Mouse (Mus musculus): Measurements from ENCODE around the gene Ankrd13d. TPM values are rescaled to one million over a fixed set of nuclear protein-coding genes. Genes with fewer than 3 reads are reported as not detected.

Ankrd13d gene
- polyA plus RNA-seq, 1 experiment from 2014 or later, result 4.2 TPM

Small RNA genes within 50 kb of the gene (microRNA-seq; reads per million reads assigned to microRNA genes)
- not detected for gene Mir6985

Other genes starting within 250 kb of the Ankrd13d start
- 470 and 486 TPM in 2 replicates for gene Gstp1, start 245.2 kb downstream of the Ankrd13d start, polyA plus RNA-seq (2015; fragmentation: Nextera tagmentation; extraction: Ambion mirVana)
- gene Gstp2, start 237.1 kb downstream of the Ankrd13d start, polyA plus RNA-seq (2015; fragmentation: Nextera tagmentation; extraction: Ambion mirVana), result 3.9 and 5.2 TPM in 2 replicates
- gene Gstp3, start 223.6 kb downstream of the Ankrd13d start, polyA plus RNA-seq (2015; fragmentation: Nextera tagmentation; extraction: Ambion mirVana), result 0.22 and 0.83 TPM in 2 replicates
- gene Cabp2, start 201.6 kb downstream of the Ankrd13d start, polyA plus RNA-seq (2015; fragmentation: Nextera tagmentation; extraction: Ambion mirVana), result not detected in 2 replicates
- 100 and 103 TPM in 2 replicates for gene Cdk2ap2, start 186.0 kb downstream of the Ankrd13d start, polyA plus RNA-seq (2015; fragmentation: Nextera tagmentation; extraction: Ambion mirVana)
- 12.5 and 13.8 TPM in 2 replicates for gene Pitpnm1, start 183.1 kb downstream of the Ankrd13d start, polyA plus RNA-seq (2015; fragmentation: Nextera tagmentation; extraction: Ambion mirVana)
- gene Aip, start 157.3 kb downstream of the Ankrd13d start, polyA plus RNA-seq (2015; fragmentation: Nextera tagmentation; extraction: Ambion mirVana), result 104 and 106 TPM in 2 replicates
- not detected in 2 replicates for gene Gpr152, start 143.3 kb downstream of the Ankrd13d start, polyA plus RNA-seq (2015; fragmentation: Nextera tagmentation; extraction: Ambion mirVana)
- gene Cabp4, start 139.1 kb downstream of the Ankrd13d start, polyA plus RNA-seq (2015; fragmentation: Nextera tagmentation; extraction: Ambion mirVana), result 0.11 TPM in 1 of 2 replicates, not detected in the other
- gene Coro1b, start 134.5 kb downstream of the Ankrd13d start, polyA plus RNA-seq (2015; fragmentation: Nextera tagmentation; extraction: Ambion mirVana), result 157 and 168 TPM in 2 replicates
- gene Ptprcap, start 129.5 kb downstream of the Ankrd13d start, polyA plus RNA-seq (2015; fragmentation: Nextera tagmentation; extraction: Ambion mirVana), result 3.4 and 13.5 TPM in 2 replicates
- 45.0 and 49.4 TPM in 2 replicates for gene Rps6kb2, start 119.8 kb downstream of the Ankrd13d start, polyA plus RNA-seq (2015; fragmentation: Nextera tagmentation; extraction: Ambion mirVana)
- gene Carns1, start 107.7 kb downstream of the Ankrd13d start, polyA plus RNA-seq (2015; fragmentation: Nextera tagmentation; extraction: Ambion mirVana), result 2.4 and 2.8 TPM in 2 replicates
- 2.5 and 6.7 TPM in 2 replicates for gene Tbc1d10c, start 91.9 kb downstream of the Ankrd13d start, polyA plus RNA-seq (2015; fragmentation: Nextera tagmentation; extraction: Ambion mirVana)
- gene Ppp1ca, start 91.1 kb downstream of the Ankrd13d start, polyA plus RNA-seq (2015; fragmentation: Nextera tagmentation; extraction: Ambion mirVana), result 974 TPM in 2 replicates
- gene Rad9a, start 81.5 kb downstream of the Ankrd13d start, polyA plus RNA-seq (2015; fragmentation: Nextera tagmentation; extraction: Ambion mirVana), result 32.5 and 34.7 TPM in 2 replicates
- gene Clcf1, start 68.9 kb downstream of the Ankrd13d start, polyA plus RNA-seq (2015; fragmentation: Nextera tagmentation; extraction: Ambion mirVana), result 4.7 and 5.5 TPM in 2 replicates
- not detected in 2 replicates for gene AC109138.7, start 68.8 kb downstream of the Ankrd13d start, polyA plus RNA-seq (2015; fragmentation: Nextera tagmentation; extraction: Ambion mirVana)
- gene Pold4, start 51.2 kb downstream of the Ankrd13d start, polyA plus RNA-seq (2015; fragmentation: Nextera tagmentation; extraction: Ambion mirVana), result 27.6 and 32.4 TPM in 2 replicates
- 15.2 and 16.9 TPM in 2 replicates for gene Ssh3, start 14.0 kb downstream of the Ankrd13d start, polyA plus RNA-seq (2015; fragmentation: Nextera tagmentation; extraction: Ambion mirVana)
- 16.2 and 16.7 TPM in 2 replicates for gene Grk2, start 23.1 kb upstream of the Ankrd13d start, polyA plus RNA-seq (2015; fragmentation: Nextera tagmentation; extraction: Ambion mirVana)
- 37.8 and 40.9 TPM in 2 replicates for gene Kdm2a, start 115.1 kb upstream of the Ankrd13d start, polyA plus RNA-seq (2015; fragmentation: Nextera tagmentation; extraction: Ambion mirVana)
- gene Rhod, start 156.3 kb upstream of the Ankrd13d start, polyA plus RNA-seq (2015; fragmentation: Nextera tagmentation; extraction: Ambion mirVana), result 37.9 and 45.3 TPM in 2 replicates
- gene Syt12, start 194.3 kb upstream of the Ankrd13d start, polyA plus RNA-seq (2015; fragmentation: Nextera tagmentation; extraction: Ambion mirVana), result 1.1 and 1.2 TPM in 2 replicates
- not detected in 2 replicates for gene 2010003K11Rik, start 215.4 kb upstream of the Ankrd13d start, polyA plus RNA-seq (2015; fragmentation: Nextera tagmentation; extraction: Ambion mirVana)
- gene Pcx, start 227.3 kb upstream of the Ankrd13d start, polyA plus RNA-seq (2015; fragmentation: Nextera tagmentation; extraction: Ambion mirVana), result 17.7 and 18.5 TPM in 2 replicates